Mouse (Mus musculus): ENCODE data around the gene Ppp1r36. TPM values are rescaled to one million over a fixed set of nuclear protein-coding genes. Genes with fewer than 3 reads are reported as not detected.
"Not testable (repeated sequence)": the region's sequence is repeated elsewhere in the genome, so short reads cannot be mapped to it uniquely, and the experiment has no call there.

The Ppp1r36 gene
- polyA plus RNA-seq, 1 experiment from 2014 or later, result 3.5 TPM

DNA sequence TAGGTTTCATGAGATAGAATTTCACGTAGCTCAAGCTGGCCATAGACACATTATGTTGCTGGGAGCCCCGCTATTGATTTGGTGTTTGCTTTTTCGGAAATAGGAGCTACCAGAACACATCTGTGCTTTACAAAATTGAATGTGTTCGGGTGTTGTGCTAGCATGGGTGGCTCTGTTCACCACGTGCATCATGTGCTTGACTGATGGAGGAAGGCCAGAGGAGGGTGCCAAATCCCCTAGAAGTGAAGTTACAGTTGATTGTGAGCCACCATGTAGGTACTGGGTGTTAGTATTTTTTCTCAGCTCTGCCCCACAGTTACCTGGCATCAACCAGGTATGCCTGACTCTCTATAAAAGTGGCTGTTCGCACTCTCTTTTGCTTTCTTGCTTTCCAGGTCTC, 27.5 kb downstream of the Ppp1r36 start:
- DNase-seq (ENCODE audit: low spot score), result no peak
- Histone ChIP-seq H3K9me3 (ENCODE audit: control insufficient read depth, low read length) (no peaks in the 10 kb centered on the region), H3K9ac (ENCODE audit: low read length) (no peak overlapping the region), H3K27me3 (ENCODE audit: control insufficient read depth, insufficient read depth, low read length) (no peaks in the 10 kb centered on the region), H3K4me1 (ENCODE audit: control insufficient read depth, insufficient read depth, low read length) (no peaks in the 10 kb centered on the region), H3K27ac (replicated peaks; ENCODE audit: low read depth, low read length) (no peak overlapping the region), H3K4me3 (ENCODE audit: low read depth, low read length) (no peak overlapping the region), H3K4me2 (ENCODE audit: low read depth, severe bottlenecking) (no peak overlapping the region), H3K36me3 (ENCODE audit: control insufficient read depth, insufficient read depth, low read length) (no peaks in the 10 kb centered on the region)
- 86% methylated on average over 6 of the region's 6 CpGs for WGBS
- ATAC-seq (ENCODE audit: insufficient number of reproducible peaks, low FRiP score, low TSS enrichment, low read depth), result no peak

DNA sequence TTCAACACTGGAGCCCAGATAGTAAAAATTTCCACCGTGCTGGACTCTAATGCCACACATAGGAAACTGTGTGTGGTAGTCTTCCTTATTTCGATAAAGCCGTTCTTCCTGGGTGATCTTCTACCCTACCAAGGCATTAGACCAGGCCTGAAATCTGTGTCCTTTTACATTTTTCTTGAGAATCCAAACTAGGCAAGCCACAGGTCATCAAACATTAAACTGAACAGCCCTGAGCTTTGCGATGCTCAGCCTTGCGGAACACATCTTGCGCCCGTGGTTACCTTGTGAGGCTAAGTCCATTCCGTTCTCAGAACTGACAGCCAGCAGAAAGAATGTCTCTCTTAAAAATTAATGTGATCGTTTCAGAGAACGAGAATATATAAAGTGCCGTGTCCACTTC, 28.9 kb downstream of the Ppp1r36 start:
- Histone ChIP-seq H3K27ac (replicated peaks; ENCODE audit: low read depth, low read length) (no peak overlapping the region), H3K27me3 (ENCODE audit: control insufficient read depth, insufficient read depth, low read length) (no peaks in the 10 kb centered on the region), H3K9me3 (ENCODE audit: control insufficient read depth, low read length) (no peaks in the 10 kb centered on the region), H3K4me3 (ENCODE audit: low read depth, low read length) (no peak overlapping the region), H3K9ac (ENCODE audit: low read length) (no peak overlapping the region), H3K4me2 (ENCODE audit: low read depth, severe bottlenecking) (no peak overlapping the region), H3K4me1 (ENCODE audit: control insufficient read depth, insufficient read depth, low read length) (no peaks in the 10 kb centered on the region), H3K36me3 (ENCODE audit: control insufficient read depth, insufficient read depth, low read length) (no peaks in the 10 kb centered on the region)
- ATAC-seq (ENCODE audit: insufficient number of reproducible peaks, low FRiP score, low TSS enrichment, low read depth) (no peak), DNase-seq (ENCODE audit: low spot score) (no peak)
- 91% methylated on average over 11 of the region's 11 CpGs for WGBS

GRCm38 (mm10) chr12:76448127-76448526, 30.8 kb downstream of the Ppp1r36 start:
- ATAC-seq (ENCODE audit: insufficient number of reproducible peaks, low FRiP score, low TSS enrichment, low read depth), result no peak
- Histone ChIP-seq H3K27ac (replicated peaks; ENCODE audit: low read depth, low read length) (no peak overlapping the region), H3K27me3 (ENCODE audit: control insufficient read depth, insufficient read depth, low read length) (no peaks in the 10 kb centered on the region), H3K9me3 (ENCODE audit: control insufficient read depth, low read length) (no peaks in the 10 kb centered on the region), H3K4me1 (ENCODE audit: control insufficient read depth, insufficient read depth, low read length) (no peaks in the 10 kb centered on the region), H3K36me3 (ENCODE audit: control insufficient read depth, insufficient read depth, low read length) (no peaks in the 10 kb centered on the region), H3K9ac (ENCODE audit: low read length) (no peak overlapping the region), H3K4me2 (ENCODE audit: low read depth, severe bottlenecking) (no peak overlapping the region), H3K4me3 (ENCODE audit: low read depth, low read length) (no peak overlapping the region)
- no peak for DNase-seq (ENCODE audit: low spot score)
- 71% methylated on average over 6 of the region's 6 CpGs for WGBS

DNA sequence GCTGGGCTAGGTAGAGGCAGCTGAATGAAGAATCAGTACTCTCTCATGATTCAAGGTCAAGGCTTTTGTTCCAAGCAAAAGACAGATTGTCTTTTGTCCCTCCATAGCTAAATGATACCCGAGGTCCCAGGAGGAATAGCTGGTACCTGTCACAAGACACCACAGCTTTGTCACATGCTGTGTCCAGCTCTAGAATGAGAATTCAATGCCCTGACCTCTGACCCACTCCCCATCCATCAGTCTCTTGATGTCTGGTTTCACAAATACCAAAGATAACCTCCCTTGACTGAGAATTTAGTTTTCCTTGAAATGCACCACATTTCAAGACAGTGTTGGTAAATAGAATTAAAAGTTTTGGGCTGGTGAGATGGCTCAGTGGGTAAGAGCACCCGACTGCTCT, 34.9 kb downstream of the Ppp1r36 start:
- Histone ChIP-seq H3K27me3 (ENCODE audit: control insufficient read depth, insufficient read depth, low read length) (no peaks in the 10 kb centered on the region), H3K36me3 (ENCODE audit: control insufficient read depth, insufficient read depth, low read length) (no peaks in the 10 kb centered on the region), H3K4me2 (ENCODE audit: low read depth, severe bottlenecking) (no peak overlapping the region), H3K9ac (ENCODE audit: low read length) (no peak overlapping the region), H3K4me3 (ENCODE audit: low read depth, low read length) (no peak overlapping the region), H3K9me3 (ENCODE audit: control insufficient read depth, low read length) (no peaks in the 10 kb centered on the region), H3K4me1 (ENCODE audit: control insufficient read depth, insufficient read depth, low read length) (no peaks in the 10 kb centered on the region), H3K27ac (replicated peaks; ENCODE audit: low read depth, low read length) (no peak overlapping the region)
- DNase-seq (ENCODE audit: low spot score) (no peak), ATAC-seq (ENCODE audit: insufficient number of reproducible peaks, low FRiP score, low TSS enrichment, low read depth) (no peak)
- WGBS, result 61% methylated on average over 2 of the region's 2 CpGs

- ATAC-seq (ENCODE audit: insufficient number of reproducible peaks, low FRiP score, low TSS enrichment, low read depth); H3K4me3 ChIP-seq (ENCODE audit: low read depth, low read length); H3K4me2 ChIP-seq (ENCODE audit: low read depth, severe bottlenecking); H3K36me3 ChIP-seq (ENCODE audit: control insufficient read depth, insufficient read depth, low read length); H3K27me3 ChIP-seq (ENCODE audit: control insufficient read depth, insufficient read depth, low read length); H3K4me1 ChIP-seq (ENCODE audit: control insufficient read depth, insufficient read depth, low read length); H3K9me3 ChIP-seq (ENCODE audit: control insufficient read depth, low read length); H3K27ac ChIP-seq (replicated peaks; ENCODE audit: low read depth, low read length); H3K9ac ChIP-seq (ENCODE audit: low read length); DNase-seq (ENCODE audit: low spot score): not testable (repeated sequence)
- WGBS, result 86% methylated on average over 4 of the region's 4 CpGs
Observed at GRCm38 (mm10) chr12:76458445-76458844, 41.1 kb downstream of the Ppp1r36 start.

GRCm38 (mm10) chr12:76459032-76459431, 41.7 kb downstream of the Ppp1r36 start:
- ATAC-seq (ENCODE audit: insufficient number of reproducible peaks, low FRiP score, low TSS enrichment, low read depth) (no peak; the same call in 1 of the 2 replicates), DNase-seq (ENCODE audit: low spot score) (no peak)
- H3K4me3 ChIP-seq (ENCODE audit: low read depth, low read length), result no peak overlapping the region
- no peaks in the 10 kb centered on the region for H3K4me1 ChIP-seq (ENCODE audit: control insufficient read depth, insufficient read depth, low read length)
- H3K4me2 ChIP-seq (ENCODE audit: low read depth, severe bottlenecking), result no peak overlapping the region
- H3K9ac ChIP-seq (ENCODE audit: low read length), result no peak overlapping the region
- H3K36me3 ChIP-seq (ENCODE audit: control insufficient read depth, insufficient read depth, low read length), result no peaks in the 10 kb centered on the region
- no peaks in the 10 kb centered on the region for H3K9me3 ChIP-seq (ENCODE audit: control insufficient read depth, low read length)
- 67% methylated on average over 4 of the region's 4 CpGs for WGBS
- no peaks in the 10 kb centered on the region for H3K27me3 ChIP-seq (ENCODE audit: control insufficient read depth, insufficient read depth, low read length)
- no peak overlapping the region; the same call in 1 of the 2 replicates for H3K27ac ChIP-seq (replicated peaks; ENCODE audit: low read depth, low read length)

DNA sequence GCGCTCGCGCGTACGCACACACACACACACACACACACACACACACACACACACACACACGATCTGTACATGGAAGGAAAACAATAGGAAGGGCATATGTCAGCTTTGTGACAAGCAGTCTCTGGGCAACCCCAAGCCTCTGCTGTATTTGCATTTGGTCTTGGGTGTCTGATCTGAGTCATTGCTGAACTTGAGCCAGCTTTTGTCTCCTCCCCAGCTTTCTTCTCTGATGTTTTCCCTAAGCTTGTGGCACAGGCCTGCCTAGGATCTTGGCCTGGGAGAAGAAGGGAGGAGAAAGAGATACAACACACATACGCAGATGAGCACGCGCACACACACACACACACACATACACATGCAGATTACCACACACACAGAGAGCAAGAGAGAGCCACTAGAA, 46.1 kb downstream of the Ppp1r36 start:
- Histone ChIP-seq H3K9ac (ENCODE audit: low read length) (no peak overlapping the region), H3K4me3 (ENCODE audit: low read depth, low read length) (no peak overlapping the region), H3K36me3 (ENCODE audit: control insufficient read depth, insufficient read depth, low read length) (no peaks in the 10 kb centered on the region), H3K4me2 (ENCODE audit: low read depth, severe bottlenecking) (no peak overlapping the region), H3K27ac (replicated peaks; ENCODE audit: low read depth, low read length) (no peak overlapping the region), H3K4me1 (ENCODE audit: control insufficient read depth, insufficient read depth, low read length) (peaks cover 2% of the 10 kb centered on the region; the same call in 1 of the 2 replicates), H3K9me3 (ENCODE audit: control insufficient read depth, low read length) (no peaks in the 10 kb centered on the region), H3K27me3 (ENCODE audit: control insufficient read depth, insufficient read depth, low read length) (no peaks in the 10 kb centered on the region)
- no peak for DNase-seq (ENCODE audit: low spot score)
- WGBS, result 99% methylated on average over 9 of the region's 9 CpGs
- ATAC-seq (ENCODE audit: insufficient number of reproducible peaks, low FRiP score, low TSS enrichment, low read depth), result no peak

GRCm38 (mm10) chr12:76464651-76465252, 47.4 kb downstream of the Ppp1r36 start:
- H3K36me3 ChIP-seq (ENCODE audit: control insufficient read depth, insufficient read depth, low read length), result no peaks in the 10 kb centered on the region
- 33% methylated on average over 12 of the region's 12 CpGs for WGBS
- DNase-seq (ENCODE audit: low spot score) (no peak), ATAC-seq (ENCODE audit: insufficient number of reproducible peaks, low FRiP score, low TSS enrichment, low read depth) (no peak)
- no peak overlapping the region for H3K4me3 ChIP-seq (ENCODE audit: low read depth, low read length)
- no peak overlapping the region for H3K4me2 ChIP-seq (ENCODE audit: low read depth, severe bottlenecking)
- H3K9me3 ChIP-seq (ENCODE audit: control insufficient read depth, low read length), result no peaks in the 10 kb centered on the region
- no peak overlapping the region for H3K27ac ChIP-seq (replicated peaks; ENCODE audit: low read depth, low read length)
- no peak overlapping the region for H3K9ac ChIP-seq (ENCODE audit: low read length)
- H3K4me1 ChIP-seq (ENCODE audit: control insufficient read depth, insufficient read depth, low read length), result peaks cover 2% of the 10 kb centered on the region; the same call in 1 of the 2 replicates
- no peaks in the 10 kb centered on the region for H3K27me3 ChIP-seq (ENCODE audit: control insufficient read depth, insufficient read depth, low read length)

GRCm38 (mm10) chr12:76466651-76467050, 49.3 kb downstream of the Ppp1r36 start:
- 58% methylated on average over 7 of the region's 7 CpGs for WGBS
- H3K4me3 ChIP-seq (ENCODE audit: low read depth, low read length), result no peak overlapping the region
- H3K9ac ChIP-seq (ENCODE audit: low read length), result no peak overlapping the region
- no peak overlapping the region for H3K27ac ChIP-seq (replicated peaks; ENCODE audit: low read depth, low read length)
- no peaks in the 10 kb centered on the region for H3K27me3 ChIP-seq (ENCODE audit: control insufficient read depth, insufficient read depth, low read length)
- DNase-seq (ENCODE audit: low spot score), result no peak
- H3K4me1 ChIP-seq (ENCODE audit: control insufficient read depth, insufficient read depth, low read length), result peaks cover 2% of the 10 kb centered on the region; the same call in 1 of the 2 replicates
- ATAC-seq (ENCODE audit: insufficient number of reproducible peaks, low FRiP score, low TSS enrichment, low read depth), result no peak
- H3K36me3 ChIP-seq (ENCODE audit: control insufficient read depth, insufficient read depth, low read length), result no peaks in the 10 kb centered on the region
- H3K4me2 ChIP-seq (ENCODE audit: low read depth, severe bottlenecking), result no peak overlapping the region
- no peaks in the 10 kb centered on the region for H3K9me3 ChIP-seq (ENCODE audit: control insufficient read depth, low read length)

Measured in limb, embryonic 11.5 days (tissue).